Mouse (Mus musculus): ENCODE data around the gene Coasy.
A peak's percentile ranks its signal among the peaks of the same experiment; 100 is the strongest.
"Not testable (repeated sequence)": the region's sequence is repeated elsewhere in the genome, so short reads cannot be mapped to it uniquely, and the experiment has no call there.

The Coasy gene

DNA sequence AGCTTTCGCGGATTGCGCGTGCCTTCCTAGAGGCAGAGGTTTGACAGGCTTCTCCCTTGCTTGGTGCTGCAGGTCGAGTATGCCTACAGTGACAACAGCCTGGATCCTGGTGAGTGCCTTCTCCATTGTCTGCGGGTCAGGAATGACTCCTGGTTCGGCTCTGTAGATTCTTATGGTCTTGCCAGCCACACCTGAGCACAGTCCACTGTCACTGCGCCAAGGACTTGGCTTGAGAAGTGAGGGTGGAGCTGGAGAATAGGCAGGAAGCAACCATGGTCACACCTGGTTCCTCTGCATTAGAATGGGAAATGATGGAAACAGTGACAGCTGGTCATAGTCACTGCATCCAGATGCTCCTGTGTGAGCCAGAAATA, 5.3 kb downstream of the Coasy start:
- no peak for DNase-seq (ENCODE audit: low spot score)

GRCm38 (mm10) chr11:101089931-101090330, 7.6 kb downstream of the Coasy start:
- DNase-seq (ENCODE audit: low spot score): no peak

DNA sequence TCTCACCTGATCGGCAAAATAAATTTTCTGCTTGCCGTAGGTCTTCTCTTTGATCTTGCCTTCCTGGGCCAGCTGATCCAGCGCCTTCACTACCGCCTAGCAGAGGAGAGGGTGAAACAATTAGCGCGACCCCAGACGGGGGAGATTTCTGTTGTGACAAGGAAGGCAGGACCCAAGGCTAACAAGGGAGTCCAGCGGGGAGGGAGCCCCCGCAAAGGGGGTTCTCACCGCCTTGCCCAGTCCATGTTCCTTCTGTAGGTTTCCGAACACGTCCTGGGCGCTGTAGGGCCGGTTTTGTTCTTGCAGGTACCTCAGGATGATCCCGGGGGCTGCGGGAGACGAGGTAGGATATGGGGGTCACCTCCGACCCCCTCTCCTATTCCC, 12.6 kb downstream of the Coasy start:
- DNase-seq (ENCODE audit: low spot score): no peak

DNA sequence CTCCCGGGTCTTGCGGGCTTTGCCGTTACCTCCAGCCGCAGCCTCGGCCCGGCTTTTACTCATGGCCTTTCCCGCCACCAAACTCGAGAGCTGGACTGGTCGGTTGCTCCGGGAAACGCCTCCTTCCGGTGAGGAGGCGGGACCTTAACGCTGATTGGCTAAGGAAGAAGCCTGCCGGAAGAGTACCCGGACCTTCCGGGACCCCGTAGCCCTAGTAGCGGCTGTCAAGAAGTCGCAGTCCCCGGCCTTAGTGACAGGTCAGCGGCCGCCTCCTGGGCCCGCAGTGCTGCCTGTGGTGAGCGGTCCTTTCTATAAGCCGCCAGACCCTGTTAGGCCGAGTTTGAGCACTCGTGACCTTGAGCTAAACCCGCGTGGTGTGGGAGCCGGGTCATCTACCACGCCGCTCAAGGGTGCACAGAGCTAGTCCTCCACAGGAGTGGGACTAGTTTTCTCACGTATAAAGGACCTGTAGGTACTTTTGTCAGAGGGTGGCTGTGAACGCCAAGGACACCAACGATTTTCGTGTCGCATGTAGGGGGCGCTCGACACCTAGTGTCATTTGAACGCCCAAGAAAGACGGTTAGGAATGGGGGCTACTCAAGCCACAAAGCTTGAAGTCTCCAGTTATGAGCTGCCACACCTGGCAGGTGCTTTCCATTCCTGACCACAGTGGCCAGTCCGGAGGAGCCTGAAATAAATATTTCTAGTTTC, 13.1 kb downstream of the Coasy start, which contains the start of gene Psmc3ip:
Psmc3ip (minus strand) TSS at position 123 of the 711 bp plus-strand sequence.
- DNase-seq (ENCODE audit: low spot score): peak; percentile 91

DNA sequence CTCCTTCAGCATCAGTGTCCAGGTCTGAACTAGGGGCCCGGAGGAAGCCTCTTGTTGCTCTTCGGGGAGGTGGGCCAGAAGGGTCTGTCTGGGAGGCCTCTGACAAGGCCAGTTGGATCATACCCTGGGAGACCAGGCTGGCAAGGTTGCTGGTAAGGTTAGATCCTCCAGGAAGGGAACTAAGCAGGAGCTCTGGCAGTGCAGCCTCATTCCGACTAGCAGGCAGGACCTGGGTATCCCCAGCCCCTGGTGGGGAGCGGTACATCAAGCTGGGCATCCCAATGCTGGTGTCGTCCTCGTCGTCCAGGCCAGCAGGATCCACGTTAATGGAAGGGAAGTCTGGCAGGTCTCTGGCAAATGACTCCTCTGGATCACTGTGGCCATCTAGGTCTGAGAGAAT, 15.9 kb downstream of the Coasy start:
- no peak for DNase-seq (ENCODE audit: low spot score)

DNA sequence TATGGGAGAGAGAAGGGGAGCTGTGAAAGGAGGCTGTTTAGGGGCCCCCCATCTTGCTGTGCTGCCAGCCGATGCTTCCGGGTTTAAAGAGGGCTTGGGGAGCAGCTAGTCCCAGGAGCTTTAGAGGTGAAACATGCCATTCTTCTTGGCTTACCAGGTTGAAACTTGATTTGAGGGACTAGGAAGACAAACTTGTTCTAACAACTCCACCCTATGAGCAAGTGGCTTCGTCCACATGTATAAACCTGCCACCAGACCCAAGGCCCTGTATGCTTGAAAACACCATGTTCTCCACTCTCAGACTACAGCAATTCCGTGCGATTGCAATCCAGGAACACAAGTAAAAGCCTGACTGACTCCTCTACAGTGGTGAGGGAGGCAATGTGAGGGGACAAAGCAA, 20.6 kb downstream of the Coasy start:
- DNase-seq (ENCODE audit: low spot score): no peak

DNA sequence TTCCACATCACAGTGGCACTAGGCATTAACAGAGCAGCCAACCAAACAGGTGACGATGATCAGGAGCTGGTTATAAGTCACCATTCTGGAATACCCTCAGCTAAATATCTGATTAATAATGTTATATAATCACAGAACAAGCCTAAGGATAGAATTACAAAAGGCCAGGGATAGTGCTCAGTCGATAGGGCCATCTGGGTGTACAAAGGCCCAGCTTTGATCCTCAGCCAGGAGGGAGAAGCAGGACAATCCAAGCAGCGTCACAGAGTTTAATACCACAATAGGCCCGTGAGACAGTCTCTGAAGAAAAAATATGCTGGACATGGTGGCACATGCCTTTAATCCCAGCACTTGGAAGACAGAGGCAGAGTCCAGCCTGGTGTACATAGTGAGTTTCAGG, 27.0 kb downstream of the Coasy start:
- DNase-seq (ENCODE audit: low spot score): no peak

DNA sequence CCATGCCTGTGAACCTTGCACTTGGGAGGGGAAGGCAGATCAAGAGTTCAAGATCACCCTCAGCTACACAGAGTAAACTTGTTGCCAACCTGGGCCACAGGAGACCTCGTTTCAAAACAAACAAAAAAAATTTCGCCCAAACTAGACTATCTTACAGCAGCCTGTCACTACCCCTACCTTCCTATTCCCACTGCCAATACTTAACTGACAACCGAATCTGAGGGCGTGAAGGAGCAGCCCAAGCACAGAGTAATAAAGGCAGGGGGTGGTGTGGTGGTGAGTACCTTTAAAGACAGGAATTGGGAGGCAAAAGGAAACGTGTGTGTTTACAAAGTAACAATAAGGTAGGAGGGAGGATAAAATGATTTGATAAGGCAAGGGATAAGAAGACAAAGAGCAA, 28.3 kb downstream of the Coasy start:
- DNase-seq (ENCODE audit: low spot score): no peak

GRCm38 (mm10) chr11:101111178-101111577, 28.8 kb downstream of the Coasy start:
- DNase-seq (ENCODE audit: low spot score): no peak

DNA sequence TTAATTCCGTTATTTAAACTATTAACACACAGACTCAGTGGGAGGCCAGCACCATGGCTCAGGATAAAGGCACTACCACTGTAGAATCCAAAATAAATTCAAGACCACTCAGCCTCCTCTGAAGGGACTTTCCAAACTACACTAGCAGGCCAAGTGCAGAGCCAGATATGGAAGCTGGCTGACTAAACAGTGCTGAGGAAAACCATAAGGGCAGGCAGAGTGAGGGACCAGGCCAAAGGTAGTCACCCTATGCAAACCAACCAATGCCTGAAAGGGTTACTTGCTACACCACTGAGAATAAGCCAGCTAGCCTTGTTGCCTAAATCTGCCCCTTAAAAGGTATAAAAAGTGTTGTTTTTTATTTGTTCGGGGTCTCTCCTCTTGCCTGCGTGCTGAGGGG, 29.8 kb downstream of the Coasy start:
- no peak for DNase-seq (ENCODE audit: low spot score)

GRCm38 (mm10) chr11:101115564-101115963, 33.2 kb downstream of the Coasy start:
- no peak for DNase-seq (ENCODE audit: low spot score)

- no peak for DNase-seq (ENCODE audit: low spot score)
Observed at GRCm38 (mm10) chr11:101118105-101118504, 35.7 kb downstream of the Coasy start.

DNA sequence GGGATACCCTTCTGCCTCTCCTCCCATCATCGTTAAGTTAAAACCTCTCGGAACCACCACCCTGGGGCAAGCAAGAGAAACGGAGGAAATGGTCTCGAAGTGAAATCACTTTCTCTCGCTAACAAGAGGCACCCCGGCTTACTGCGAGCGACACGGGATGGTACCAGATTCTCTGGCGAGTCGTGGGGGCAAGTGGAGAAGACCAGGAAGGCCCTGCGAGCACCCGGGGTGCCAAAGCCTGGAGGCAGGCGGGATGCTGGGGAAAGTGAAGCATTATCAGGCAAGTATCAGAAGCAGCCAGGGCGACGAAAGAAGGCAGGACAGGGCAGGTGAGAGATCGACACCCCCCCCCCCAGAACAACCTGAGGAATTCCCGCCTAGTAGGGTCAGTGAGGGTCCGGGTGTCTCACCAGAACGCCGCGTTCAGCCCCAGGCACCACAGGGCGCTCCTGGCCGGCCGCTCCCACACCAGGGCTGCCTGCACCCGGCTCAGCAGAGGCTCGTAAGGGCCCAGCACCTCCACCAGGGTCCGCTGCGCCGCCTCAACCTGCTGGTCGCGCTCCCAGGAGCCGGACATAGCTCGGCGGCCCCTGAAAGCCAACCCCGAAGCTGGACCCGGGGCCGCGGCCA, 36.9 kb downstream of the Coasy start:
- no peak for DNase-seq (ENCODE audit: low spot score)

GRCm38 (mm10) chr11:101119761-101120544, 37.6 kb downstream of the Coasy start, which contains the start of the genes Retreg3 and Tubg1:
Retreg3 (minus strand) TSS chr11:101119893.
Tubg1 (plus strand) TSS chr11:101119938.
- peak; percentile 99 for DNase-seq (ENCODE audit: low spot score)

DNA sequence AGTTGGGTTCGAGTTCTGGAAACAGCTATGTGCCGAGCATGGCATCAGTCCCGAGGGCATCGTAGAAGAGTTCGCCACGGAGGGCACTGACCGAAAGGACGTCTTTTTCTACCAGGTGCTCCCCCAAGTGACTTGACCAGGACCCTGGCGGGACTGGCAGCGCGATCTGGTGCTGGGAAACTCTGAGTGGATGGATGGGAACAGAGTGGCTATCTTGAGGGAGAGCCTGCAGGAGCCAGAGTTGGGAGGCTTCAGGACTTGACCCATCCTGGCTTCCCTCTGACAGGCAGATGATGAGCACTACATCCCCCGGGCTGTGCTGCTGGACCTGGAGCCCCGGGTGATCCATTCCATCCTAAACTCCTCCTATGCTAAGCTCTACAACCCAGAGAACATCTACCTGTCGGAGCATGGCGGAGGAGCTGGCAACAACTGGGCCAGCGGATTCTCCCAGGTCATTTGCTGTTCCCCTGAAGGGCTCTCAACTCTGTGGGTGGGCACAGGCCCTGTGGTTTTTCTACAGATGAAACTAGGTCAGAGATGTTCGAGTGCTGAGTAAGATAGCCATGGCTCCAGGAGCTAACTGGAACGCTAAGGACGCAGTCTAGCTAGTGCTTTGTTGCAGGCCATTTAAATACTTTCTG, 38.3 kb downstream of the Coasy start:
- DNase-seq (ENCODE audit: low spot score): peak; percentile 22

DNA sequence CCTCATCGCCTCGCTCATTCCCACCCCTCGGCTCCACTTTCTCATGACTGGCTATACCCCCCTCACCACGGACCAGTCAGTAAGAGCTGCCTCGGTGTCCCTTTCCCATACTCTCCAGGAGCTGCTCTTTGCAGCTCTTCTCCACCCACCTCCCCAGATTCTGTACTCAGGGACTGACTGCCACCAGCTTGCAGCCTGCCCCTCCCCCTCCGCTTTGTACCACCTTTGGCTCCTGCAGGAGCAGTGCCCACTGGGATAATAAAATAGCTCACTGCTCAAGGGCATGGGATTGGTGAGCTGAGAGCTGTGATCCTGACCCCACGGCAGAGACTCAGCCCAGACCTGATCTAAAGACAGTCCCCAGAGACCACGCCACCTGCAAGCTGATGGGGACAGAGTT, 42.1 kb downstream of the Coasy start:
- DNase-seq (ENCODE audit: low spot score): not testable (repeated sequence)

DNA sequence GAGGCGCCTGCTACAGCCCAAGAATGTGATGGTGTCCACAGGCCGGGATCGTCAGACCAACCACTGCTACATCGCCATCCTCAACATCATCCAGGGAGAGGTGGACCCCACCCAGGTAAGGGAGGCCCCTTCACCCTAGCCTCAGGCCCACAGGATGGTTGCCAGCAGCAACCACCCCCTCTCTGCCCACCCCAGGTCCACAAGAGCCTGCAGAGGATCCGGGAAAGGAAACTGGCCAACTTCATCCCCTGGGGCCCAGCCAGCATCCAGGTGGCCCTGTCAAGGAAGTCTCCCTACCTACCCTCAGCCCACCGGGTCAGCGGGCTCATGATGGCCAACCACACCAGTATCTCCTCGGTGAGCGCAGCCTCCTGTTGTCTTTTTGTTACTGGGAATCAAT, 42.6 kb downstream of the Coasy start:
- DNase-seq (ENCODE audit: low spot score): not testable (repeated sequence)

- DNase-seq (ENCODE audit: low spot score): no peak
Observed at GRCm38 (mm10) chr11:101127075-101127474, 44.7 kb downstream of the Coasy start.

DNA sequence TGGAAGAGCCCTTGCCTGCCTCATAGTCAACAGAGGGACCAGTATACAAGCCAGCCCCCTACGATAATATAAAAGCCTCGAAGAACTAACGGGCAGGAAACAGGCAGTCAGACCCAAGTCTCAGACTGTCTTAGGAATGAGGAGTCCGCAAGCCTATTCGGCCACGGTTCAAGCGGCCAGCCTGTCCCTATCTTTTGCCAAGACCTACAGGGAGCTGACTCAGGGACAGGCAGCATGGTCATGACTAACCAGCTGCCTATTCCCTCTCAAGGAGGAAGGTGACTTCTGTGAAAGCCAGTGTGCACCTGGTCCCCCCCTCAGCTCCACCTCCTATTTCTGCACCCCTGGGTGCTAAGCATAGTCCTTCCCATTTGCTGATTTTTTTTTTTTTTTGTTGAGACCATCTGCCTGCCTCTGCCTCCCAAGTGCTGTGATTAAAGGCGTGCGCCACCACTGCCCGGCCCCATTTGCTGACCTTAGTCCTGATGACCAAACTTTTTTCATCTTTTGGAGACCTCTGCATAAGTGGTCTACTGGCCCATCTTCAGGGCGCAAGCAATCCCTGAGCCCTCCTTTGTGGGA, 46.7 kb downstream of the Coasy start:
- DNase-seq (ENCODE audit: low spot score): no peak

- no peak for DNase-seq (ENCODE audit: low spot score)
Observed at GRCm38 (mm10) chr11:101130056-101130756, 47.8 kb downstream of the Coasy start.

GRCm38 (mm10) chr11:101131187-101131586, 48.8 kb downstream of the Coasy start:
- no peak for DNase-seq (ENCODE audit: low spot score)
